Mouse (Mus musculus): ENCODE results near the gene Nolc1.

DNA sequence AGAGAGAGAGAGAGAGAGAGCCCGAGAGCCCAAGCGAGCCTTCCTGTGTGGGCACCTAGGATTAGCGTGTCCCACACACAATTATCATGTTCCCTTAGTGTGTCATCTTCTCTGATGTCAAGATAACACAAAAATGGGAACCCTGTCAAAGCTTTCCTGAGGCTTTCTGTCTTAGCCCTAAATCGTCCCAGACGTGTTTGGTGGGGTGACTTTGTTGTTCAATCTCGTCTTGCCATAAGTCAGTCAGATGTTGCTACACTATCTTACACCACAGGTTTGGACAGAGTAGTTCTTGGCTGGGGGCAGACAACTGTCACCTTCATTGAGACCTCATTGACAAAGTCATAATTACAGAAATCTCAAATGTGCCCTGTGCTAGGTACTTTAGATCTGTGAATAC, 56.9 kb downstream of the Nolc1 start:
- TF ChIP-seq CTCF (IDR thresholded peaks at IDR 0.05; ENCODE audit: control insufficient read depth, insufficient read depth, insufficient read length), result no peak
- TF ChIP-seq MAX (IDR thresholded peaks at IDR 0.05), result no peak
- no peak for TF ChIP-seq CEBPB (IDR thresholded peaks at IDR 0.05; ENCODE audit: low read depth)
- TF ChIP-seq MYOG (IDR thresholded peaks at IDR 0.05; ENCODE audit: control insufficient read depth, extremely low read depth, insufficient read length), result no peak
- TF ChIP-seq USF1 (IDR thresholded peaks at IDR 0.05; ENCODE audit: low read depth), result no peak
- TF ChIP-seq FOSL1 (IDR thresholded peaks at IDR 0.05; ENCODE audit: insufficient read depth, low read length, poor library complexity, severe bottlenecking), result no peak
- no peak for TF ChIP-seq MYOD1 (IDR thresholded peaks at IDR 0.05; ENCODE audit: control insufficient read depth, insufficient read length, low read depth)
